Mouse (Mus musculus): ENCODE measurements around the gene Dock4. TPM values are rescaled to one million over a fixed set of nuclear protein-coding genes. Genes with fewer than 3 reads are reported as not detected.

Gene Dock4
- polyA plus RNA-seq, 2 experiments, result 7.7 to 12.2 TPM

DNA sequence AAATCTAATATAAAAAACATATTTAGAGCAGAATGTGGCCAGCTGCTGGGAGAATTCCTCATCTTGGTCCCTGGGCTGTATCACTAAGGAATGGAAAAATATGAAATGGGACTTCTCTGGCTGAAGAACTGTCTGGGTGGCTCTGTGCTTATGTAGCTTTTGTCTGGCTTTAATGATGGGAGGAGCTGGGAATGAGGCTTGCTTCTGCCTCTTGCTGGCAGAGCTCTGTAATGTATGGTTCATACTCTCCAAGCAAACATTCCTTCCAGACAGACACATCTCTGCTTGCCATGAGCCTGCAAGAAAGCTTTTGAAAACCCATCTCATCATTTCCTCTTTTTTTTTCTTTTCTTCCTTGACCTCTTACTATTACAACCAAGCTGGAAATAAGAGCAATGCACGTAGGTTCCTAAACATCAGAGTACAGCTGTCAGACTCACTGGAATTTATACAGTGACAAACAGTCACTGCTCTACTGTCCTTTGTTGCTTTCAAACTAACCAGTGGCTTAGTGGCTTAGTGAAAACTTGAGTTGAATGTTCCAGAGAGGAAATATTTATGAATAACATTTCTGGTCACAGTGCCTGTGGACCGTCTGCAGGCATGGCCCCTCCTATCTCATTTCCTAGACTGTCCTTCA, 248.4 kb downstream of the Dock4 start:
- no peak overlapping the region for H3K27ac ChIP-seq (replicated peaks; ENCODE audit: low read depth, low read length)
- H3K4me3 ChIP-seq (replicated peaks; ENCODE audit: low read length), result no peak overlapping the region
- H3K27me3 ChIP-seq (ENCODE audit: control insufficient read depth, insufficient read depth, low read length), result no peaks in the 10 kb centered on the region
- no peak for TF ChIP-seq POLR2A (IDR thresholded peaks at IDR 0.05; ENCODE audit: borderline replicate concordance, extremely low read depth, insufficient read depth, insufficient read length)
- ATAC-seq (ENCODE audit: low FRiP score, low read depth), result no peak
- H3K9me3 ChIP-seq (ENCODE audit: control insufficient read depth, low read length), result no peaks in the 10 kb centered on the region
- H3K4me2 ChIP-seq (replicated peaks; ENCODE audit: low read depth, low read length, severe bottlenecking), result no peak overlapping the region
- H3K4me1 ChIP-seq (ENCODE audit: control insufficient read depth, insufficient read depth, low read length), result no peaks in the 10 kb centered on the region
- no peak overlapping the region for H3K9ac ChIP-seq (ENCODE audit: low read depth, low read length, severe bottlenecking)
- no peaks in the 10 kb centered on the region for H3K36me3 ChIP-seq (ENCODE audit: control insufficient read depth, insufficient read depth, low read length)
- 49% methylated on average over 2 of the region's 2 CpGs for WGBS
- DNase-seq (ENCODE audit: low spot score), result peak; percentile 31

DNA sequence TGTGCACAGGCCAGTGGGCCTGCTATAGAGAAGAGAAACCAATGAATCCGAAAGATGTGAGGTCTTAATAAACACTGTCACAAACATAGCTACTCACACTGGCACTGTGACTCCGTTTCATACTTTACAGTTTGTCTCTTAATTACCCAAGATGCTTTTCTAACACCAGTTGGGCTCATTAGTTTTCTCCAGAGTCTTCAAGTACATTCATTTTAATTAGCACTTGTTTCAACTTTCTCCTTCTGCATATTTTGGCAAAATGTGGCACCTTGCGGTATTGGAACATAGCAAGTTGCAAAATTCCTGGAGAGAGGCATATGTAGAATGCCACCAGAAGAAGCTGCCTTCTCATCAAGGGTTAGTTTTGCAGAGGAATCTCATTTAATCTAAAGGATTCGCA, 252.6 kb downstream of the Dock4 start:
- Histone ChIP-seq H3K9ac (ENCODE audit: low read depth, low read length, severe bottlenecking) (no peak overlapping the region), H3K4me3 (replicated peaks; ENCODE audit: low read length) (no peak overlapping the region), H3K36me3 (ENCODE audit: control insufficient read depth, insufficient read depth, low read length) (no peaks in the 10 kb centered on the region), H3K4me1 (ENCODE audit: control insufficient read depth, insufficient read depth, low read length) (no peaks in the 10 kb centered on the region), H3K27me3 (ENCODE audit: control insufficient read depth, insufficient read depth, low read length) (no peaks in the 10 kb centered on the region), H3K27ac (replicated peaks; ENCODE audit: low read depth, low read length) (no peak overlapping the region), H3K4me2 (replicated peaks; ENCODE audit: low read depth, low read length, severe bottlenecking) (no peak overlapping the region), H3K9me3 (ENCODE audit: control insufficient read depth, low read length) (no peaks in the 10 kb centered on the region)
- 85% methylated on average over 4 of the region's 4 CpGs for WGBS
- DNase-seq (ENCODE audit: low spot score), result no peak
- no peak for ATAC-seq (ENCODE audit: low FRiP score, low read depth)
- TF ChIP-seq POLR2A (IDR thresholded peaks at IDR 0.05; ENCODE audit: borderline replicate concordance, extremely low read depth, insufficient read depth, insufficient read length), result no peak

DNA sequence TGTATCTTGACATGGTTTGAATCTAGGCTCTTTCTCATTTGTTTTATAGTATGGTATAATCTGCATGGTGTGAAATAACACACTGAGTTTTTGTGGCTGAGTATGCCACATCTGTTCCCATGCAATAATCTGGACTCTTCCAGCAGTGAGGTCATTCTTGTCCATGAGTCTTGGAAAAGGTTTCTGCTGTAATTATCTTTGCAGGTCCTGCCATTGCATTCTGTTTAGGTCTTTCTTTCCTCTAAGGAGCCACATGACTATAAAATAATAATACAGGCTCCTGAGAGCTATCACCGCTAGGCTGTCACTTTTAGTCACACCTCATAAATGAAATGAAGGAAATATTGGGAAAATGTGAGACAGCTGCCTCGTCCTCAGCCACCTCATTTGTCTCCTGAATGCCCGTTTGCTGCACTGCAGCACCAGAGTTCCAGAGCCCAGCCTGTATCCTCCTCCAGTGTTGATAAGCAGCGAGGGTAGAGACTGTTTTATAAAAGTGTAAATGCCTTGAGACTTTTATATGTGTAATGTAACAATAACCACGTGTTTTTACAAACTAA, 256.6 kb downstream of the Dock4 start:
- peak; percentile 88 for ATAC-seq (ENCODE audit: low FRiP score, low read depth)
- H3K36me3 ChIP-seq (ENCODE audit: control insufficient read depth, insufficient read depth, low read length), result no peaks in the 10 kb centered on the region
- no peak overlapping the region for H3K9ac ChIP-seq (ENCODE audit: low read depth, low read length, severe bottlenecking)
- no peaks in the 10 kb centered on the region for H3K9me3 ChIP-seq (ENCODE audit: control insufficient read depth, low read length)
- 26% methylated on average over 5 of the region's 5 CpGs for WGBS
- TF ChIP-seq POLR2A (IDR thresholded peaks at IDR 0.05; ENCODE audit: borderline replicate concordance, extremely low read depth, insufficient read depth, insufficient read length), result no peak
- H3K4me3 ChIP-seq (replicated peaks; ENCODE audit: low read length), result no peak overlapping the region
- DNase-seq (ENCODE audit: low spot score), result peak; percentile 21
- H3K27me3 ChIP-seq (ENCODE audit: control insufficient read depth, insufficient read depth, low read length), result no peaks in the 10 kb centered on the region
- H3K4me2 ChIP-seq (replicated peaks; ENCODE audit: low read depth, low read length, severe bottlenecking), result no peak overlapping the region
- H3K4me1 ChIP-seq (ENCODE audit: control insufficient read depth, insufficient read depth, low read length), result no peaks in the 10 kb centered on the region
- H3K27ac ChIP-seq (replicated peaks; ENCODE audit: low read depth, low read length), result no peak overlapping the region

DNA sequence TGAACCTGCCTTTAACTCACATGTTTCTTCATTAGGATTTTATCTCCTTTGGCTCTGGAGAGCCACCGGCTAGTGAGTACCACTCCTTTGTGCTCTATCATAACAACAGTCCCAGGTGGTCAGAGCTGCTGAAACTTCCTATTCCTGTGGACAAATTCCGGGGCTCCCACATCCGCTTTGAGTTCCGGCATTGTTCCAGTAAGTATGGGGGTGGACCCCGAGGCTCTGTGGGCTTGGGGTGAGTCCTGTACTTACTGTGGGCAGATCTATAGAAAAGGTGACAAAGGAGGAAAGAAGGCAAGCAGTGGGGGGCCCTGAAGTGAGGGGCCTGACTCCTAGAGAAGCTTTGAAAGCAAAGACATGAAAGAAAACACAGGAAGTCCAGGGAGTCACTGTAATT, 258.5 kb downstream of the Dock4 start:
- WGBS, result 72% methylated on average over 5 of the region's 5 CpGs
- Histone ChIP-seq H3K27me3 (ENCODE audit: control insufficient read depth, insufficient read depth, low read length) (no peaks in the 10 kb centered on the region), H3K9me3 (ENCODE audit: control insufficient read depth, low read length) (no peaks in the 10 kb centered on the region), H3K9ac (ENCODE audit: low read depth, low read length, severe bottlenecking) (no peak overlapping the region), H3K4me1 (ENCODE audit: control insufficient read depth, insufficient read depth, low read length) (no peaks in the 10 kb centered on the region), H3K27ac (replicated peaks; ENCODE audit: low read depth, low read length) (no peak overlapping the region), H3K4me3 (replicated peaks; ENCODE audit: low read length) (no peak overlapping the region), H3K4me2 (replicated peaks; ENCODE audit: low read depth, low read length, severe bottlenecking) (no peak overlapping the region), H3K36me3 (ENCODE audit: control insufficient read depth, insufficient read depth, low read length) (no peaks in the 10 kb centered on the region)
- no peak for DNase-seq (ENCODE audit: low spot score)
- no peak for ATAC-seq (ENCODE audit: low FRiP score, low read depth)
- TF ChIP-seq POLR2A (IDR thresholded peaks at IDR 0.05; ENCODE audit: borderline replicate concordance, extremely low read depth, insufficient read depth, insufficient read length), result no peak

DNA sequence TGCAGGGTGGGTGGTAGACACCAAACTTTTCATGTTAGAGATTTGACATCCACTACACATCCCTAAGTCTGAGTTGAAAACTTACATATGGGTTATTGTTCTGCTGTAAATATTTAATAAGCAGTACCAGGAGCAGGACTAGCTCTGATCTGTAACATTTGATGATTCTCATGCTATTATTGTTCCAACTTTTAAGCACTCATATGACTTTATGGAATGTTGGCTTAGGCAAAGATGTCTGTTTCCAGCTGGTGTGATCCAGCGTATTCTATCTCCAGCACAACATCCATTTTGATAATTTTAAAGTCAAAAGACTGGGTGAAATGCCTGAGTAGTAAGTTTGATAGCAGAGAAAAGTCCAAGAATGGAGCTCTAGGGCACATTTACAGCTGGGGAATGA, 261.4 kb downstream of the Dock4 start:
- Histone ChIP-seq H3K9ac (ENCODE audit: low read depth, low read length, severe bottlenecking) (no peak overlapping the region), H3K4me1 (ENCODE audit: control insufficient read depth, insufficient read depth, low read length) (no peaks in the 10 kb centered on the region), H3K36me3 (ENCODE audit: control insufficient read depth, insufficient read depth, low read length) (no peaks in the 10 kb centered on the region), H3K4me3 (replicated peaks; ENCODE audit: low read length) (no peak overlapping the region), H3K4me2 (replicated peaks; ENCODE audit: low read depth, low read length, severe bottlenecking) (no peak overlapping the region), H3K9me3 (ENCODE audit: control insufficient read depth, low read length) (no peaks in the 10 kb centered on the region), H3K27me3 (ENCODE audit: control insufficient read depth, insufficient read depth, low read length) (no peaks in the 10 kb centered on the region), H3K27ac (replicated peaks; ENCODE audit: low read depth, low read length) (no peak overlapping the region)
- ATAC-seq (ENCODE audit: low FRiP score, low read depth) (no peak), DNase-seq (ENCODE audit: low spot score) (no peak)
- 95% methylated on average over 1 of the region's 1 CpGs for WGBS
- TF ChIP-seq POLR2A (IDR thresholded peaks at IDR 0.05; ENCODE audit: borderline replicate concordance, extremely low read depth, insufficient read depth, insufficient read length), result no peak

All from limb, embryonic 14.5 days (tissue).